13 mouse cellular contexts compared by ENCODE assay signal in genomic region chr1:84951566-84951965, GRCm38 (mm10). TPM values are rescaled to one million over a fixed set of nuclear protein-coding genes. Genes with fewer than 3 reads are reported as not detected.
DNase-seq lines count a peak whose midpoint lies in the region; ATAC-seq lines count a peak whose summit lies in the region.
"Had no signal": no experiment of that assay in that cellular context is flagged by ENCODE, and none has a peak within 500 bp of the region (broad histone marks: within the 10 kb centered on the region; RNA-seq: fewer than 3 reads in every experiment).

No protein-coding gene starts in this region.

- no peak for ATAC-seq in erythroblast, adult 5-6 weeks (replicated peaks; ENCODE audit: low FRiP score, poor library complexity, severe bottlenecking)
- ATAC-seq: forebrain, embryonic 13.5 days; intestine, embryonic 16.5 days had no signal

- peak; percentile 71 to 90 for DNase-seq in adrenal gland, adult (ENCODE audit: inconsistent age in 2 of 2, low spot score in 1 of 2)
- peak; percentile 76 for DNase-seq in adrenal gland, adult 2 months
- peak; percentile 67 for DNase-seq in brain, adult 2 months (ENCODE audit: low read depth, low spot score)
- DNase-seq in cerebellum, adult 9-11 months, result peak; percentile 56
- no peak for DNase-seq in lung, postnatal 10 days
- DNase-seq in heart, adult 8-10 months (ENCODE audit: low spot score), result no peak
- DNase-seq: gastrocnemius, postnatal 36 days; liver, embryonic 13.5 days had no signal

RNA-seq across cellular contexts. Expression of gene Slc16a14, which starts 16.6 kb away (rescaled TPM):
- 10 to 100 TPM in 1 of 2 experiments, under 1 TPM in 1; 0.81 to 18.7 TPM for total RNA-seq in adrenal gland, adult 2 months (2021)
- 0.37 and 0.48 TPM in 2 replicates for polyA plus RNA-seq in adrenal gland, adult 2 months (2012; rRNA removed)
- under 1 TPM in 3 of 4 experiments, not detected in 1; 0.09 to 0.20 (median 0.11) TPM for total RNA-seq in heart, adult 8-10 months (2022)
- total RNA-seq in erythroblast, adult 5-6 weeks (2015; ENCODE audit: low replicate concordance), result not detected in 2 replicates
- not detected in 2 replicates for total RNA-seq in erythroblast, adult 5-6 weeks (2017; ENCODE audit: low replicate concordance)
- polyA plus RNA-seq: erythroblast, embryonic 14.5 days; large intestine, adult 2 months had no signal

Comparison
In these comparisons a context has a peak if more than half of its experiments do, and no peak if none do; other contexts are left out.
1. DNase-seq: peak in adrenal gland, adult (2 of 2), adrenal gland, adult 2 months (single experiment), brain, adult 2 months (single experiment) and cerebellum, adult 9-11 months (single experiment); none in lung, postnatal 10 days (single experiment) and heart, adult 8-10 months (single experiment).